Mouse (Mus musculus): ENCODE measurements around the gene Tmem117.

Gene Tmem117

GRCm38 (mm10) chr15:94941954-94942353 lies 312.9 kb downstream of the Tmem117 start:
- no peaks in the 10 kb centered on the region for H3K36me3 ChIP-seq (ENCODE audit: control insufficient read depth, insufficient read depth, low read length, poor library complexity, severe bottlenecking)
- no peak for DNase-seq (ENCODE audit: low read depth, low spot score)
- H3K27me3 ChIP-seq (ENCODE audit: control insufficient read depth, insufficient read depth, low read length, poor library complexity, severe bottlenecking) = no peaks in the 10 kb centered on the region

DNA sequence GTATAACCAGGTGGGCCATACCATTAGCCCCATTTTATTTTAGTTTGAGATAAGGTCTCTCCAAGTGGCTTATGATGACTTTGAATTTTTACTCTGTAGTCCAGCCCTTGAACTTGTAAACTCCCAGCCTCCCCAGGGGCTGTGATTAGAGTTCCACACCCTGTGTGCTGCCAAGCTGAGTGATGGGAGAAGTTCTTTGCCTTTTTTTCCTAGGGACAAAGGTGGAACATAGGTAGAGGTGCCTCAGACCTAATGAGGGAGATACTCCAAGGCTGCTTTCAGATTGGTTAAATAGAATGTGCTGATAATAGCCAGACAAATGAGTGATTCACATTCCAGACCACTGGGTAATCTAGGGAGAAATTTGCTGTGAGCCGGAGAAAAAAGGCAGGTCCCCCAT lies 313.4 kb downstream of the Tmem117 start:
- DNase-seq (ENCODE audit: low read depth, low spot score) = no peak
- H3K36me3 ChIP-seq (ENCODE audit: control insufficient read depth, insufficient read depth, low read length, poor library complexity, severe bottlenecking) = no peaks in the 10 kb centered on the region
- H3K27me3 ChIP-seq (ENCODE audit: control insufficient read depth, insufficient read depth, low read length, poor library complexity, severe bottlenecking) = no peaks in the 10 kb centered on the region

- DNase-seq (ENCODE audit: low read depth, low spot score) = no peak
- H3K27me3 ChIP-seq (ENCODE audit: control insufficient read depth, insufficient read depth, low read length, poor library complexity, severe bottlenecking) = no peaks in the 10 kb centered on the region
- H3K36me3 ChIP-seq (ENCODE audit: control insufficient read depth, insufficient read depth, low read length, poor library complexity, severe bottlenecking) = no peaks in the 10 kb centered on the region
Measured at GRCm38 (mm10) chr15:94943891-94944290, 314.9 kb downstream of the Tmem117 start.

DNA sequence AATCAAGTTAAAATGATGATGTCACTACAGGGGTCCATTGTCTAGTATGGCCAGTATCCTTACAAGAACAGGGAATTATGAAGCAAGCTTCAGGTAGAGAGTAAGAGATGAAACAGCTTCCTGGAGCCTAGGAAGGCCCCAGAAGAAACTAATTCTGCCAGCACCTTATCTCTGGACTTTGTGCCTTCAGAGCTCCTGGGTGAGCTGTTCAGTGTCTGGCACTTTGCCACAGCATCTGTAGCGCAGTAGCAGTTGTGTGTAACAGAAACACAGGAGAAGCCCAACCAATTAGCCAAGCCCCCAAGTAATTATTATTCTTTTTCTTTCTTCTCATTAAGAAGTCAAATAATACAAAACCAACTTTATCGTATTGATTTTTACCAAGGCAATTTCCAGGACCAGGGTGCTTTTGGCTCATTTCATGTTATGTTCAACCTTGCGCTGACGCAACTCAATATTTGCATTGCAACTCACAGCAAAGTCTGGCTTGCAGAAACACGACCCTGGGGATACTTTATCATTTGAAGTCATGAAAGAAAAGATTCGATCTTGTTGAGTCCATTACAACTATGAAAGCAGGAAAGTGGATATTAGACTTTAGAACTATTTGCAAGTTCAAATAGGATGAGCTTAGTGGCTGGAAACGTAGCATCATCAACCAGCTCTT lies 322.5 kb downstream of the Tmem117 start:
- Histone ChIP-seq H3K27me3 (ENCODE audit: control insufficient read depth, insufficient read depth, low read length, poor library complexity, severe bottlenecking) (no peaks in the 10 kb centered on the region), H3K36me3 (ENCODE audit: control insufficient read depth, insufficient read depth, low read length, poor library complexity, severe bottlenecking) (no peaks in the 10 kb centered on the region)
- no peak for DNase-seq (ENCODE audit: low read depth, low spot score)

GRCm38 (mm10) chr15:94956697-94957096 lies 327.7 kb downstream of the Tmem117 start:
- no peak for DNase-seq (ENCODE audit: low read depth, low spot score)
- no peaks in the 10 kb centered on the region for H3K36me3 ChIP-seq (ENCODE audit: control insufficient read depth, insufficient read depth, low read length, poor library complexity, severe bottlenecking)
- no peaks in the 10 kb centered on the region for H3K27me3 ChIP-seq (ENCODE audit: control insufficient read depth, insufficient read depth, low read length, poor library complexity, severe bottlenecking)

GRCm38 (mm10) chr15:94957202-94957601 lies 328.2 kb downstream of the Tmem117 start:
- Histone ChIP-seq H3K36me3 (ENCODE audit: control insufficient read depth, insufficient read depth, low read length, poor library complexity, severe bottlenecking) (no peaks in the 10 kb centered on the region), H3K27me3 (ENCODE audit: control insufficient read depth, insufficient read depth, low read length, poor library complexity, severe bottlenecking) (no peaks in the 10 kb centered on the region)
- DNase-seq (ENCODE audit: low read depth, low spot score) = no peak

GRCm38 (mm10) chr15:94967004-94967403 lies 338.0 kb downstream of the Tmem117 start:
- no peaks in the 10 kb centered on the region for H3K27me3 ChIP-seq (ENCODE audit: control insufficient read depth, insufficient read depth, low read length, poor library complexity, severe bottlenecking)
- no peaks in the 10 kb centered on the region for H3K36me3 ChIP-seq (ENCODE audit: control insufficient read depth, insufficient read depth, low read length, poor library complexity, severe bottlenecking)
- no peak for DNase-seq (ENCODE audit: low read depth, low spot score)

DNA sequence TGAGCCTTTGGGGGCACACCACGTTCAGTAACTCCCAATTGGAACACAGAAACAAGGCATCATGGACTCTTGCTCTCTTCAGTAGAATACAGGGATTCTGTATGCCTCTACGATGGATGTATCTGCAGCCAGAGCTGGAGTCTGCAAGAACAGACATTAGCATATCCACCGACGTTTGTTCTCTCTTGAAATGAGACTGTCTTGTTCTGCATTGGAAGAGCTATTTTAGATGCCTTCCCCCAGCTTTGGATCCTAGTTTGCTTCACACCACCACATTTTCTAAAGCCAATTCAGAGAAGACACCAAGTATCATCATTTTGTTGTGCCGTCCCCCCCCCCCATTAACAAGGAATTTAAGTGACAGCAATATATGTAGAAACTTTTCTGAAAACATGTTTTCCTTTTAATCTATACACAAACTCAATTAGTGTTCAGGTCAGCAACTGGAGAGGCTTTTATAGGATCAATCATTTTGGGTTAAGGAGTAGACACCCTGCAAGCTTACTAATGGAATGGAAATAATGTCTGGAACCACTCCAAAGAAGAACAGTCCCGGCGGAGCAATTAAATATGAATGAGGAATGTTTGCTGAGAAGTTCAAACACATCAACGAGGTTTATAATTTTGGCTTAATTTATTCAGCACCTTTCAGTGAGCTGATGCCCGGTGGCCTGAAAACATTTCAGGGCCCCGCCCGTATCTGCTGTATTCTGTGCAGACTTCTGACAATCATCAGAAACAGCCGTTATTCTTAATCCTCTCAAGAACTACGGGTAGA lies 339.6 kb downstream of the Tmem117 start:
- DNase-seq (ENCODE audit: low read depth, low spot score) = no peak
- H3K27me3 ChIP-seq (ENCODE audit: control insufficient read depth, insufficient read depth, low read length, poor library complexity, severe bottlenecking) = no peaks in the 10 kb centered on the region

DNA sequence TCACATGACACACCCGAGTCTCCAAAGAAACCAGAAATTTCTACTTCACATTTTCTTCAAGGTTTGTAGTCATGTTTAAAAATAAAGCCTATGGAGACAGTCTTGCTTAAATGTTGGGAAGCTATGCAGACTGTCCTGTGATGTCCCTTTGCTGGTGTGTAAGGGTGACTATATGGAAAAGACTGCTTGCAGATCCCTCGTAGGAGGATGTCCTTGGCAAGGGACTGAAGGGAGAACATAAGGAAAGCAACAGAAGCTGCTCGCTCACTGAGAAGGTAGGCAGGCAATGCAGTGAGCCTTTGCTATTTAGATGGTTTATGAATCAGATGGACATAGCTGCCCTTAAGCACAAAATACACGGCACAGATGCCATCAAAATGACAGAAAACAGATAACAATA lies 352.8 kb downstream of the Tmem117 start:
- no peaks in the 10 kb centered on the region for H3K27me3 ChIP-seq (ENCODE audit: control insufficient read depth, insufficient read depth, low read length, poor library complexity, severe bottlenecking)
- H3K36me3 ChIP-seq (ENCODE audit: control insufficient read depth, insufficient read depth, low read length, poor library complexity, severe bottlenecking) = no peaks in the 10 kb centered on the region
- no peak for DNase-seq (ENCODE audit: low read depth, low spot score)

More for the DNA sequence above, 339.6 kb downstream of the Tmem117 start:
- no peaks in the 10 kb centered on the region for H3K36me3 ChIP-seq (ENCODE audit: control insufficient read depth, insufficient read depth, low read length, poor library complexity, severe bottlenecking)

GRCm38 (mm10) chr15:94995352-94995751 lies 366.3 kb downstream of the Tmem117 start:
- Histone ChIP-seq H3K36me3 (ENCODE audit: control insufficient read depth, insufficient read depth, low read length, poor library complexity, severe bottlenecking) (no peaks in the 10 kb centered on the region), H3K27me3 (ENCODE audit: control insufficient read depth, insufficient read depth, low read length, poor library complexity, severe bottlenecking) (no peaks in the 10 kb centered on the region)
- no peak for DNase-seq (ENCODE audit: low read depth, low spot score)

DNA sequence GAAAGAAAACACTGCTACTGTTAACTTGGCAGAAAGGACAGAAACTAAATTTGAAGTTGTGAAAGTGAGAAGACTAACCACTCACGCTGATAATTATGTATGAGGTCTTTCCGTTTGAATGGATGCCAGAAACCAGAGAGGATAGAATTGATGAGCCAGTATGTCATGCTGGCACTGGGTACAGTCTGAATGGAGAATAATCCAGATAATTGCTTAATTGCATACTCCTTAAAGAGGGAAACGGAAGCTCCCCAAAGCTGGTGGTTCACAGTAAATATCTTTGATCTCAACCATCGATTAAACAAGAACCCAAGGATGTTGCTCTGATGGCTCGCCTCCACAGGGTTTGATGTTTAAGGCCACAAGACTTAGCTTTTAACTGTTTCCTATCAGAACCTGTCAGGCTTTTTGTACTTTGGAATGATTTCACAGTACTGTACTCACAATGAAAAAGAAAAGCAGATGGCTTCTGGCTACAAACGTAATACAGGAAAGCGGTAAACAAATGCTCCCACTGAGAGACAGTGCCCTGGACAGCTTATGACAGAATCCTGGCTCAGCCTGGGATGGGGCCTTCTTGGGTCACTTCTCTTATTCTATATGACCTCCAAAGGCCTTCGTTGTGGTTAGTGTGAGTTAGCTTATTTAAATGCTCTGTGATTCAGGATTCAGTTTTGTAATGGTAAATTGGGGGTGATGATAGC lies 376.2 kb downstream of the Tmem117 start:
- Histone ChIP-seq H3K27me3 (ENCODE audit: control insufficient read depth, insufficient read depth, low read length, poor library complexity, severe bottlenecking) (no peaks in the 10 kb centered on the region), H3K36me3 (ENCODE audit: control insufficient read depth, insufficient read depth, low read length, poor library complexity, severe bottlenecking) (no peaks in the 10 kb centered on the region)
- DNase-seq (ENCODE audit: low read depth, low spot score) = no peak

- H3K27me3 ChIP-seq (ENCODE audit: control insufficient read depth, insufficient read depth, low read length, poor library complexity, severe bottlenecking) = no peaks in the 10 kb centered on the region
- H3K36me3 ChIP-seq (ENCODE audit: control insufficient read depth, insufficient read depth, low read length, poor library complexity, severe bottlenecking) = no peaks in the 10 kb centered on the region
- no peak for DNase-seq (ENCODE audit: low read depth, low spot score)
Measured at GRCm38 (mm10) chr15:95022251-95022650, 393.2 kb downstream of the Tmem117 start.

DNA sequence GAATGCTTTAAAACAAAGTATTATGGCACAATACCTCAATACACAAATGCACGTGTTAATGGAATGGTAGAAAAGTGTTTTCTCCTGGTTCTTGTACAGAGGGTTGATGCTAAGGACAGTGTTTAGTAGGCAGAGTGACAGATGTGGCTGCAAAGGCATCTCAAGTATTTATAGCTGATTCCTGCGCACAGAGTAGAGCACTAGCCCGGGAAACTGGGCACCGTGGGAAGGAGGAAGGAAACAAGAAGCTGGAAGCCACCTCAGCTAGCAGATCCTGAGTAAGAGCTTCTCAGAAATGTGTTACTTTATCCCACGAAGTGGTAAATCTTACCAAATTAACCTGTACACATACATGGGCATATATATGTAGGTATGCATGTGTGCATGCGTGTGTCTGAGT lies 395.4 kb downstream of the Tmem117 start:
- Histone ChIP-seq H3K36me3 (ENCODE audit: control insufficient read depth, insufficient read depth, low read length, poor library complexity, severe bottlenecking) (no peaks in the 10 kb centered on the region), H3K27me3 (ENCODE audit: control insufficient read depth, insufficient read depth, low read length, poor library complexity, severe bottlenecking) (no peaks in the 10 kb centered on the region)
- no peak for DNase-seq (ENCODE audit: low read depth, low spot score)

DNA sequence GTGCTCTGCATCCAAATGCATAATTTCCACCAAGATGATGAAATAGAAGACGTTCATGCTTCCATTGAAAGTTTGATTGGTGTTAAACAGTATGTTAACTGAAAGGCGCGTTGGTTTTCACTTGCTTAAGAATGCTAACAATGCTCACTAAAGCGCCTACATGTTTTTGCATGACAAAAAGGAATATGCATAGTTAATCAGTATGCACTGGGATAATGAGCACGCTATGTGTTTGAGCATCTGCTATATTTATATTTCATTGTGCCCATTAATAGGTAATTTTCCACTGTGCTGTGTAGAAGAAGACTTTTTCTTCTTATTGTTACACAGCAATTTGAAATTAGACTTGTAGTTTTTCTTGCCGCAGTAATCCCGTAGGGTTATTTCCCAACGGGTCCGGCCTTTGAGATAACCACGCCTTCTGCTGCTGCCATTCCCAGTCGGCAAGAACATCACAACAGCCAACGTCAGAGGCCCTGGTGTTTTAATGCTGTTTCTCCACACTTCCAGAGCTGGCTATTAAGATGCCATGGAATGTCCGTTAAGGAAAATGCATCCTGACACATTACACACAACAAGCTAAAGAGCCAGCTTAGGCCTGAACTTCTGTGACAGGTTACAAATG lies 399.9 kb downstream of the Tmem117 start:
- H3K27me3 ChIP-seq (ENCODE audit: control insufficient read depth, insufficient read depth, low read length, poor library complexity, severe bottlenecking) = no peaks in the 10 kb centered on the region
- DNase-seq (ENCODE audit: low read depth, low spot score) = no peak
- H3K36me3 ChIP-seq (ENCODE audit: control insufficient read depth, insufficient read depth, low read length, poor library complexity, severe bottlenecking) = no peaks in the 10 kb centered on the region

- no peaks in the 10 kb centered on the region for H3K27me3 ChIP-seq (ENCODE audit: control insufficient read depth, insufficient read depth, low read length, poor library complexity, severe bottlenecking)
- H3K36me3 ChIP-seq (ENCODE audit: control insufficient read depth, insufficient read depth, low read length, poor library complexity, severe bottlenecking) = no peaks in the 10 kb centered on the region
- no peak for DNase-seq (ENCODE audit: low read depth, low spot score)
Measured at GRCm38 (mm10) chr15:95029487-95029875, 400.4 kb downstream of the Tmem117 start.
